26 mouse cellular contexts compared by ENCODE assay signal in genomic region chr14:23390768-23391167, GRCm38 (mm10).
"Had no signal": no experiment of that assay in that cellular context is flagged by ENCODE, and none has a peak within 500 bp of the region (broad histone marks: within the 10 kb centered on the region; RNA-seq: fewer than 3 reads in every experiment).

No protein-coding gene starts in this region.

- H3K27ac ChIP-seq: gastrocnemius, adult 2 months; heart, adult 2 months; hindbrain, embryonic 10.5 days; hindbrain, embryonic 12.5 days; hindbrain, embryonic 14.5 days; intestine, embryonic 15.5 days; kidney, embryonic 15.5 days; kidney, postnatal 0 days; liver, embryonic 12.5 days; liver, embryonic 14.5 days had no signal

- DNase-seq: gastrocnemius, adult 2 months; gastrocnemius, postnatal 10 days; gastrocnemius, postnatal 25 days; heart, adult 2 months; heart, postnatal 14 days; heart, postnatal 4 days; kidney, adult 2 months; kidney, adult 9 months; kidney, postnatal 14 days; kidney, postnatal 36 days; layer of hippocampus, adult 9-11 months; layer of hippocampus, postnatal 36 days; left cerebral cortex, postnatal 4 days had no signal

- H3K9me3 ChIP-seq: heart, embryonic 12.5 days; hindbrain, embryonic 10.5 days; hindbrain, embryonic 12.5 days; intestine, embryonic 15.5 days; kidney, embryonic 15.5 days; limb, embryonic 15.5 days; liver, embryonic 12.5 days had no signal

- H3K4me3 ChIP-seq: gastrocnemius, adult 2 months; heart, adult 2 months; heart, embryonic 12.5 days; hindbrain, embryonic 10.5 days; hindbrain, embryonic 12.5 days; intestine, embryonic 15.5 days; kidney, embryonic 15.5 days; limb, embryonic 15.5 days; liver, embryonic 12.5 days had no signal

- H3K36me3 ChIP-seq: heart, embryonic 12.5 days; hindbrain, embryonic 10.5 days; hindbrain, embryonic 12.5 days; intestine, embryonic 15.5 days; kidney, embryonic 15.5 days; limb, embryonic 15.5 days; liver, embryonic 12.5 days had no signal

- H3K4me1 ChIP-seq: intestine, embryonic 15.5 days; liver, embryonic 12.5 days had no signal

- H3K27me3 ChIP-seq: heart, embryonic 12.5 days; hindbrain, embryonic 12.5 days; intestine, embryonic 15.5 days; kidney, embryonic 15.5 days; limb, embryonic 15.5 days; liver, embryonic 12.5 days had no signal

- H3K9ac ChIP-seq: heart, embryonic 12.5 days; hindbrain, embryonic 12.5 days; hindbrain, embryonic 14.5 days; intestine, embryonic 15.5 days; kidney, embryonic 15.5 days; limb, embryonic 15.5 days; liver, embryonic 12.5 days; liver, embryonic 14.5 days had no signal

- H3K4me2 ChIP-seq: heart, embryonic 12.5 days; hindbrain, embryonic 12.5 days; hindbrain, embryonic 14.5 days; intestine, embryonic 15.5 days; kidney, embryonic 15.5 days; liver, embryonic 12.5 days had no signal

- ATAC-seq: hindbrain, embryonic 16.5 days; inflammation-experienced regulatory T-cells, adult 6 months; intestine, embryonic 15.5 days; intestine, postnatal 0 days; liver, embryonic 12.5 days had no signal
